Mouse (Mus musculus) CH12F3 (cell line): ENCODE measurements around the gene Crocc.

Source experiments
- in situ Hi-C: fragments of 300-500 bp; cut with MboI; formaldehyde crosslinking; loops from 2 replicates; pipeline ENCODE4 v1.14.3; 2020; ENCODE audit warnings: low sequenced_read_pairs

Gene Crocc

DNA sequence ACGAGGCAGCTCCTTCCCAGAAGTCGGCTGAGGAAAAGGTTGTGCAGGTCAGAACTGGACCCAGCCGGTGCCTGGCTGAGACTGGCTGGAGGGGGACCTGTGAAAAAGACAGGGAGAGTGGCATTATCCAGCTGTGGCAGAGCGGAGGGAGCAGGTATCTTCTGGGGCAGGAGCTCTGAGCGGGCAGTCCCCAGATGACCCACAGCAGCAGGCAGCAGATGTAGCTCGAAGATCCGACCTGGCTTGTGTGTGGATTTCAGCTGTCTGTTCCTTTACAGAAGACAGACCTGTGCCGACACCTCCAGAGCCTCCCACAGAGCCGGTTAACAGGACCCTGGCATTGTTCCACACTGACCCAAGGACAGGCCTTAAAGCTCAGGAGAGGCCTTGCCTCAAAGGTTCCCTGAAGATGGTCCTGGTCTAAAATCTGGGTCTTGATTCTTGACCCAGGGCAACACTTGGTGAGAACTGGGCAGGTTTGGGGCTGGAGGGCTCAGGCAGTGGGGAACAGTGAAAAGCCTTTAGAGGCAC lies 7.2 kb upstream of the Crocc start:
- in situ Hi-C loops, result no loop called here

DNA sequence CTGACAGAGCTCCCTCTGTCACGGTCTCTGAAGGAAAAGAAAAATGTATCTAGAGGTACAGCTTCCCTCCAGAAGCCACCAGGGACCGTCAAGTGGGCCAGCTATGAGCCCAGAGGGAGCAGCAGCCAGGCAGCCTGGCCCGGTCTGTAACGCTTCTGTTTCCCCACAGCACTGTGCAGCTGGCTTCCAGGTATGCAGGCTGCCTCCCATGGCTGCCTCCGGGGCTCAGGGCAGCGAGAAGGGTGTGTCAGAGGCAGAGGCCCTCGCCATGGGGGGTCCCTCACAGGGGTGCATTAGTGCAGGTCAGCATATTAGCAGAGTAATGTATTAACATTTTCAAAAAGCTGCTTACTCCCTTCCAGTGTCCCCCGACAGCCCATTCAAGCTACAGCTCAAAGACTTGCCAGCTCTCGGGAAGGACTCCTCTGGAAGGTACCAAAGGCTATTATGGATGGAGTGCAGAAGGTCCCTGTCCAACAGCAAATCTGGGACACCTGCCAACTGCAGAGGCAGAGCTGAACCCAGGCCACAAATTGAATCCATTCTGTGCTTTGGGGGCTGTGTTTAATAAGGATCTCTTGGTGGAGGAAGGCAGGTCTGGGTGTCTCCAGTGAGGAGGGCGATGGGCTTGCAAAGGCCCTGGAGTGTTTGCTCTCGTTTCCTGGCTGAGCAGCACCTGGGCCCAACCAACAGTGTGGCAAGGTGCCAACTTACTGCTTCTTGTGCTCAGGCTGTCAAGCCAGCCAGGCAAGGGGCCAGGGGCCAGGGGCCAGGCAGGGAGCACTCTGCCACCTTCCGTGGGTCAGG lies 6.6 kb upstream of the Crocc start:
- in situ Hi-C loops, result no loop called here

DNA sequence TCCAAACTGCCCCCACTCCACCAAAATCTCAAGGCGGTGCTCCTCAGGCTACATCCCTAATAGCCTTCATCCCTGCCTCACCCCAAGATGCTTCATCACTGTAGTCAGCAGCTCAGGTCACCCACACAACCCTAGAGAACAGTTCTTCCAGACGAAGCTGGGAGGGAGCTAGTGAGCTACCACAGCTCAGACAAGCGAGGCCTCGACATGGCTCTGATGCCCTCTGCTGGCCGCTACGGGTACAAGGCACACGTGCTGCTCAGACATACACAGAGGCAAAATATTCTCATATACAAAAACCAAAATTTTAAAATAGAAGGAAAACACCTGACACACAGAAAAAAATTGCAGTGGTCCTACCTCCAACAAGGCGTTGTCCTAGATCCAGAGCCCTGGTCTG lies 4.8 kb upstream of the Crocc start:
- in situ Hi-C loops, result no loop called here

DNA sequence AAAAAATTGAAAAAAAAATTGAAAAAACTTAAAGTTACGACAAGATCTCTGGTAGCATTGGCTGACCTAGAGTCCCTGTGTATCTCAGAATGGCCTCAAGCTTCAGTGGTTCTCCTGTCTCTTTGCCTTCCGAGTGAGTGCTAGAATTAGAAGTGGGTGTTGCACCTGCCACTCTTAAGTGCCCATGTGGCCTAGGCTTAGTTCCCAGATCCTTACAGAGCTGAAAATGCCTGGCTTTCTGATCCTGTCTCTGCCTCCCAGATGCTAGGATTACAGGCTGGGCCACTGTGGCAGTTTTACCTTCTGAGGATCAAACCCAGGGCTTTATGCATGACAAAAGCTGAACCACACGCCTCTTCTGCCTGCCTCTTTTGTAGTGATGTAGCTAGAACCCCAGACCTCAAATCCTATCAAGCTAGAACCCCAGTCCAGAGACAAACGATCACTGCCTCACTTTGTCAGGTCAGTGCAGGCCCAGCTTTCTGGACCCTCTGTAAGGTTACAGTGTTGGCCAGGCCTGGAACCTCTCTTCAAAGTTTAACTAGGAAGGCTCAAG lies 3.8 kb upstream of the Crocc start:
- in situ Hi-C loops, result no loop called here

DNA sequence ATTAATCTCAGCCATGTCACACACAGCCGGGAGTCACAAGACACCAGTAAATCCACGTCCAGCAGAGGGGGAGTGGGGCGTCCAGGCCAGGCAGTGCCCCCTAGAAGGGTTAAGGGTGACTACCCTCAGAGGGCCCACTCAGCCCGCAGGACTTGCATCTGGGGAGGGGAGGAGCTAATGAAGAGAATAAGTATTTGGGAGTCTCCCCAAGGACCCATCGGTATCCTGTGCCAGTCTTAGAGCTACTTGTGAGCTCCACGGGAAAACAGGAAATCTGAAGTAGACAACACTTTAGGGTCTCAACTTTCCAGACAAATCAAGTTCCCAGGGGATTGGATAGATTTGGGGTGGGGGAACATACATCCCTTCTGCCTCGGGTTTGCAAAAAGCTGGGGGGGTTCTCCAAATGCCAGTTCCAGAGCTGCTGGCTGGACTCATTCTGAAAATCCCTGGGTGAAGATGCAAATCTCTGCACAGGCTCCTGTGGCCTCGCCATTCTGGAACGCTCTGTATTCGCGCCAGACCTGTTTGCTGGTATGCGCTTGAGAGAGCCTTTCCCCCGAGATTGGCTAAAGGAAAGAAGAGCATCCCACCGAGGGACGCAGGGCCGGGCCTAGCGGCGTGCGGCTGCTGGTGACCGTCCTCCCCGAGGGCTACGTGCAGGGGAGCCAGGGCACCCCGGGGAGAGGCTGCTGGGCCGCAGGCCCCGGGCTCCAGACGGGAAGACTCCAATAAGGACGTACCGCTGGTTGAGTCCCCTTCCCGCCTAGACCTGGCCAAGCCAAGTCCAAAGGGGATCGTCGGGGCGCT lies 529 bp downstream of the Crocc start:
- in situ Hi-C loops, result no loop called here

DNA sequence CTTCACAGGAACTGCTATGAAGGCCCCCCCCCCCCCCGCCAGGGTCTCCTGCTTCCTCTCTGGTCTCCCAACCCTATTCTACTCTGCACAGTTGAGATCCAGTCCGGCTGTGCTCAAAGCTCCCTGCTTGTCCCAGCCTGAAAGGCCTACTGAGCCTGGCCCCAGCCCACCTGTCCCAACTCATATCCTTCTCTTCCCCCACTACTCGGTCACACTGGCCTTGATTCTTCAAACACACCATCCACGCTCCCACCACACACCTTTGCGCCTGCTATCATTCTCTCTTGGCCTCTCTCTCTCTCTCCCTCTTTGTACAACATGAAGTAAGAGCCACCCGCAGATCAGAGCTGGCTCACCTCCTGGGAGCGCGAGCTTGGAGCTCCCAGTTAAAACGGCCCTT lies 1.5 kb downstream of the Crocc start:
- in situ Hi-C loops, result no loop called here

DNA sequence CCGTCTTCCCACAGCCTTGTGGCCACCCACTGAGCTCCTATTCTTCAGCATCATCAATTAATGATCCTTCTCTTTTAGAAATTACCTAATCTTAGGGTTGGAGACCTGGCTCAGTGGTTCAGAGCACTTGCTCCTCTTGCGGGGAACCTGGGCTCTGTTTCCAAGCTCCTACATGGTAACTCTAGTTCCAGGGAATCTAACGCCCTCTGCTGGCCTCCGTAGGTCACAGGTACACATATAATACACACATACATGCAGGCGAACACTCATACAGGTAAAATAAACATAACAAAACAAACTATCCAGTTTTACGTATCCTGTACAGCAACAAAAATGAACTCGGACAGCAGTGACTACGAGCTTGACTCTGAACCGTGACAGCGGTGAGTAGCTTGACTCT lies 3.4 kb downstream of the Crocc start:
- in situ Hi-C loops, result no loop called here

DNA sequence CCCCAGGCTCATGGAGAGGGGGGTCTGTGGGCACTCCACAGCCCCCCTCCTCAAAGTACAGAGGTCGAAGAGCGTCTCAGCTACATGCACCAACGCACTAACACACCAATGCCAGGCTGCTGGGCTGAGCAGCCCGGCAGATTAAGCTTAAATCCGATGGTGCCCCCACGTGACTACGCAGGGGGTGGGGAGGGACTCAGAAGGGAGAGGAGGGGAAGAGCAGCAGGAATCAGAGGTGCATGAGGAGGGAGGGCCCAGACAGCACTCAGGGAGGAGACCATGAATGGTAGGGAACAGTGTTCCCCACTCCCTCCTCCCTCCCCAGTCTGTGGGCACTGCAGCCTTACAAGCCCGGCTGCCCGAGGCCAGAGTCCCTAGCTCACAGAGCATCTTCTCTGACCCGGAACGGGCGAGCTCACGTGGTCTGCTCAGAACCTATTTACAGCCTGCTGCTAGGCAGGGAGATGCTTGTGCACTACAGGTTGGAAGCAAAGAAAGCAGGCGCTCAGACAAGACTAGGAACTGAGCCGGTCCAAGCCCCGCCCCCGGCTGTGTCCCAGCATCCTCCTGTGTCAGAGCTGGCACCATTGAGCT lies 6.7 kb downstream of the Crocc start:
- in situ Hi-C loops, result no loop called here

DNA sequence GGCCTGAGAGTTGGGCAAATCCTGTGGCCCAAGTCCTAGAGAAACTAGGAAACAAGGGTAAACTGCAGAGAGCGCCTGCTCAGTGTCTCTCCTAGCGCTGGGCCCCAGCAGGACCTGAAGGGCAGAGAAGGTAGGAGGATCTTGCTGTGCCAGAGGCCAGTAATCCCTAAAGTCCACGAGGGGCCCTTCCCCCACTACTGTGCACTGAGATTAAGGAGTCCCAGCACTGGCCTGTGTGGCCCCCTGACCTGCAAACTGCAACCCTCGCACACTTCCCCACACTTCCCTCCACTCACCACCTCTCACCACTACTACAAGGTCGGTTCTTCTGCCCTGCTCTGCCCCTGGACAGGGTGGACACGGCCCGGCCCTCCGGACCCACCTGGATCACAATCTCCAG lies 7.2 kb downstream of the Crocc start:
- in situ Hi-C loops, result no loop called here

DNA sequence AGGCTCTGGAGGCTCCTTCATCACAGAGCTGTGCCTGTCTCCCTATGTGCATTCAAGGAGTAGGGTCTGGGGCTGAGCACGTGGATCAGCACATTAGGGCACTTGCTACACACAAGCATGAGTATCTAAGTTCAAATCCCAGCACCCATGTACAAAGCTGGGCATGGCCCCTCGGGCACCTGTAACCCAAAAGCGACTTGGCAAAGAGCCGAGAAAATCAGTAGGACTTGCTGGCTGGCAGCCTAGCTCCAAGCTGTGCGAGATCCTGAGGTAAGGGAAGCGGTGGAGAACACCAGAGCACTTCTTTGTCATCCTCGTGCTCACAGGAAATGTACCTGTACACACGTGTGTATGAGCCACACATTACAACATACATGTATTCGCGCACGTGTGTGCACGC lies 7.9 kb downstream of the Crocc start:
- in situ Hi-C loops, result no loop called here

DNA sequence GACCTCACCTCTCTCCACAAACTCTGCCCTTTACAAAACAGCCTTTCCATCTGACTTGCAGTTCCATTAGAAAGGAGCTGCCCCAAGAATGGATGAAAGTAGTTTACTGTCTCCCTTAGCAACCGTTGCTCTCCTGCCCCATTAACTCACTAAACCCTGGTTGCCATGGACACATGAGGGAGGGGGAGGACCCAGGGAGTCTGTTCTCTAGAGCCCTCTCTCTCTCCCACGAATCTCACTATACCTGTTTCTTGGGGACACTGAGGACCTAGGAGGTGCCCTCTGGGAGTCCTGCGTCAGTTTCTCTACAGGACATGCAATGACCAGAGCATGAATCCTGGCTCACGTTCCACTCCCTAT lies 10.9 kb downstream of the Crocc start:
- in situ Hi-C loops, result no loop called here

DNA sequence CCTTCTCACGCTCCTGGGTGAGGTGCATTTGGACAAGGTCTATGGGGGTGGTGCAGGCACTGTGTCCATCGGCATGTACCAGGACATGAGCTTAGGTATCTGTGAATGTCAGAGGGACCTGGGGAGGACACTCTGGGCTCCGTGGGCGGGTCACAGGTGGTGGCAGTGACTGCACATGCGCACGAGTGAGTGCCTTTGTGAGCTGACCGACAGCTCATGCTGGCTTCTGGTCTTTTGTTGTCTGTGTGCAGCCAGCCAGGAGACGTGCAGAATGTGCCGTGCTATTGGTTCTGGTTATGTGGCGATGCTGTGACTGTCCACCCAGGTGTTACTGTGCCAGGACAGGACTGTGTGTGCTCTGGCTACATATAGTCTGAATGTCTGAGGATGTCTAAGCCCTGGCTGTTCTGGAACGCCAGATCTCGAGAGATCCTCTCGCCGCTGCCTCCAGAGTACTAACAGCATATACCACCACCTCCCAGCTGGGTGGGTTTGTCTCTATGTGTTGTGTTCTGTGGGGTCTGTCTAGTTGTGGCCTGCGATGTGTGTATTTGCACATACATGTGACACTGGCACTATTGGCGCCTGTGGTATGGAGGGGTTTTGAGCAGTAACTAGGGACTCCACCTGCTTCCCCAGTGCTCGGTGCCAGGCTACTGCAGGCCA lies 11.4 kb downstream of the Crocc start:
- in situ Hi-C loops, result no loop called here

DNA sequence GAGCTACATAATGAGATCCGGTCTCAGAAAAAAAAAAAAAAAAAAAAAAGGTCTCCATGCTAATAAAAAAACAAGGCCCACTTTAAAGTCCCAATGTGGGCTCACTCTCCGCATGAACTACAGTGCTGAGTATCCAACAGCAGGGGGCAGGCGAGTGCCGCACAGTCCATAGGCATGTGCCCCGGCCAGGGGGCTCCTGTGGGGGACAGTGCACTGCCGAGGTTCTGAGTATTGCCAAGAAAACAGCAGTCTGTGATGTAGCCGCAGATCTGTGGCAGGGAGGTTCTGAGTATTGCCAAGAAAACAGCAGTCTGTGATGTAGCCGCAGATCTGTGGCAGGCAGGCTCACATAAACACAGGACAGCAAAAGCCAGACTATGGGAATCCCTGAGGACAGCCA lies 15.5 kb downstream of the Crocc start:
- in situ Hi-C loops, result no loop called here

DNA sequence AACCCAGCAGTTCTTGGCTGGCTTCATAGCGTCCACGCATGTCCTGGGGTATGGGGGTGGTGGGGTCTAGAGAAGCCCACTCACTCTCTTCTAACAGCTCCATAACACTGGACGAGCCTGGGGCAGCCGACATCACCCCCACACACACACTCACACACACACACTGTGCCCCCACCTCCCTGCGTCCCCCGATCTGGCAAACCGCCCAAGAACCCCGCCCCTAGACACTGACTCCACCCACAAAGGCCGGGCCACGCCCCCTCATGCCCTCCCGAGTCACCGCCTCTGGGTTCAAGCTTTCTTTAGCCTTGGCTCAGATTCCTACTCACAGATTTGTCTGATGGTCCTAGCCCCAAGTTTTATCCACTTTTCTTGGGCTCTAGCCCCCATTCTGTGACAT lies 19.2 kb downstream of the Crocc start:
- in situ Hi-C loops, result no loop called here

DNA sequence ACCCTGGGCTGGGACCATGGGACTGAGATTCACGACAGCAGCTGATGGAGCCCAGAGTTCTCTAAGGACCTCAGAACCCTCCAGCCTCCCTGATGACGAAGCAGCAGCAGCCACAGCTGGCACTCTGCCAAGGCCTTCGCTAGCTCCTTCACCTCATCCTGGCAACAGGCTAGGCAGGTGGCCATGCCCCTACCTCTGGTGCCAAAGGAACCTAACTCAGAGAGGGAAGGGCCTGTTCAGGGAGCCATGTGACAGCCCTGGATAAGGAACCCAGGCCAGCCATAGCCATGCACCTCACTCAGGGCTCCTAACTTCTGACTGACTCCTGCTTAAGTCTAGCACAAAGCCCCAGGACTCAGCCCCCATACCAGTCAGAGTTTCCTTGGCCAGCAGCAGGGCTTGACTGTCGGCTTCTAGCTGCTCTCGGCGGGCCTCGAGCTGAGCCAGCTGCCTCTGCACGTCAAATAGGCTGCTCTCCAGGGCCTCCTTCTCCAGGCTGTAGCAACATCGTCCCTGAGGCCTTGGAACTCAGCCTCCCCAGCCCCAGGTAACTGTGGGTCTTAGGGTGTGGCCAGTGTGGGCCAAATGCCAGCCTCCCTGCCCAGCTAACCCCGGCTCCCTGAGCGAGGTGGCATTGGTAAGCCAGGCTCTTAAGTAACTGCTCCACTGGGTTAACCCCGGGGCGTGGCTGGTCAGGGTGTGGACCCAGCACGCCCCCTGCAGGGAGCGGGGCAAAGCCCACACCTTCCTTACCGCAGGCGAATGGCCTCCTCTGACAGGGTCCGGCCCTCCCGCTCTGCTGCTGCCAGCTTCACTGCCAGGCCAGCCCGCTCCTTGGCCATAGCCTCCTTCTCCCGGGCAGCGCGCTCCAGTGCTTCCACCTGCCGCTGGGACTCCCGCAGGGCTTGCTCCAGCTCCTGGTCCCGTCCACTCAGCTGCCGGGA lies 26.5 kb downstream of the Crocc start:
- in situ Hi-C loops, result no loop called here

DNA sequence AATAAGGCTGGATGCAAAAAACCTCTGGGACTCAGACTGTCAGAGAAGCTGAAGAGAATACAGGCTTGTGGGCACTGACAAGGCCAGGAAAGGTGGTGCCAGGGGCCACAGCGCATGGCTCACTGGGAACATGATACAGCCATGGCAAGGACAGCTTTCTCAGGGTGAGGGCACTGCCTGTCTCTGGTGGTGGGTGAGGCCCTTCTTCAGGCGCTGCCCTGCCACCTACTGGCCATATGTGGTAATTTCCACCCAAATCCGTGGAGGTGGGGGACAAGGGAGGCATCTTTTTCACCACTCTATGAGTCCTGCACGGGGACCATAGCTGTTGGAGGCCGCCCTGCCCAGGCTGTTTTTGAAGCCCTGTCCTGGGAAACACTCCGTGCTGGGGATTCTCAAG lies 28.6 kb downstream of the Crocc start:
- in situ Hi-C loops, result no loop called here

DNA sequence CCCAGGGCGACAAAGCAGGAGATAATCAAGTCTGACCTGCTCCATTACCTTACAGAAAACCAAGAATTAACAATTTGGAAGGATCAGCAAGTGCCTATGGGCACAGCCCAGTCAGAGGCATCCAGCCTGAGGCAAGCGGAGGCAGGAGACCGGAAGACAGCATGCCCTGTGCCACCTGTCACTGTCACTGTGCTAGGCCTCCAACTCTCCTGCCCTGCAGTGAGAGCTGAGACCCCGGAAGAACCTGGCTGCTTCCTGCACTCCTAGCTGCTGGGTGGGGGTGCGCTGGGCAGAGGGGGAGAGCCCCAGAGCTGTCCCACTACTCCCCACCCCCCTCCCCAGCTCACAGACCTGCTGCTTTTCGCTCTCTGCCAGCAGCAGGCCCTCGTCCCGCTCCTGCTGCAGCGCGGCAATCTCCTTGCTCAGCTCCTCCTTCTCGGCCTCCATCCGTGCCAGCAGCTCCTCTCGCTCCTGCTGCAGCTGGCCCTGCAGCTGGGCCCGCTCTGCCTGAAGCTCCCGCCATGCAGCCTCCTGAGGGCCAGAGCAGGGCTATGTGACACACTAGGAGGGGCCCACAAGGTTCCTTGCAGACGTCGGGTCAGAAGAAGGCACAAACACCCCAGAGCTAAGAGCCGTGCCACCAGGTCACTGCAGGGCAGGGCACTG lies 29.7 kb downstream of the Crocc start:
- in situ Hi-C loops, result no loop called here

DNA sequence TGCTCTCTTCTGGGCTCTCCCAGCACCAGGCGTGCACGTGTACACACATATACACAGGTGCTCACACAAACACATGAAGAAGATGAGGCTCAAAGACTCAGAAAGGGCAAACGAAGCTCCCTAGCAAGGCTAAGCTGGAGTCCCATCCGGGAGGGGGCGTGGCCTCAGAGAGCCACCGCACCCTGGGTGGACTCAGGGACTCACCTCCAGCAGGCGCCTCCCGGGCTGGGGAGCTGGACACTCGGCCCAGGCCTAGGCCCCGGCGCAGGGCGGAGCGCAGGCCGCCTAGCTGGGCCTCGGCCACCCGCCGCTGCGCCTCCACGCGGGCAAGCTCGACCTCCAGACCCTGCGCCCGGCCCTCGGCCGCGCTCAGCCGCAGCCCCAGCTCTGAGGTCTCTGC lies 35.4 kb downstream of the Crocc start:
- in situ Hi-C loops, result no loop called here

DNA sequence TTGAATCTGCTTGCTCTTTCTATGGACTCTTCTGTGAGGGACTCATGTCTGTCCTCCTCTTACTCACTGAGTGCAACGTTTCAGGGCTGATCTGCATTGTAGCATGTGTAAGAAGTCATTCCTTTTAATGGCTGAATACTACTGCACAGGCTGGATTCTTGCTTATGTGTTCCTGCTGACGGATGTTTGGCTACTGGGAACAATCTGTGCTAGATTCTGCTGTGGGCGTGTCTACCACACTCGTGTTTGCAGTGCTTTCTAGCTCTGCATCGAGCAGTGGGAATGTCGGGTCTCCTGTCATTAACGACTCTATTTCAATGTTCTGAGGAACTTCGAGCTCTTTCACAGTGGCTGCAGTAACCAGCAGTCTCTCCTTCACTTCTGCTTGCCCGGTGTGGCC lies 36.3 kb downstream of the Crocc start:
- in situ Hi-C loops, result no loop called here

DNA sequence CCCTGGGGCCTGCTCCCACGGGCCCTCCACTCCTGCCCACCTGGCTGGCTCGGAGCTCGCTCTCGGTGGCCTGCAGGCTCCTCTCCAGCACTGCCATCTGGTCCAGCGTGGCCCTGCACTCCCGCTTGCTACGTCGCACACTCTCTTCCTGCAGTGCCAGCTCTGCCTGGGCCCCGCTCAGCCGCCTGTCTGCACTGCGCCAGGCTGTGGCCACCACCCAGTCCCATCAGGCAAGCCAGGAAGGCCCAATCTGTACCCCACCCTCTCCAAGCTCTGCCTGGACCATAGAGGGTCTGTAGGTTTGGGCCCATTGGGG lies 38.8 kb downstream of the Crocc start:
- in situ Hi-C loops, result no loop called here
